Mouse (Mus musculus): ENCODE measurements around the gene Scamp2. TPM values are rescaled to one million over a fixed set of nuclear protein-coding genes. Genes with fewer than 3 reads are reported as not detected.
A peak's percentile ranks its signal among the peaks of the same experiment; 100 is the strongest.

Scamp2 gene
- polyA plus RNA-seq (2016; fragmentation: Nextera tagmentation; extraction: Ambion mirVana), result 49.5 and 51.9 TPM in 2 replicates

GRCm38 (mm10) chr9:57560861-57561710, at the start of gene Scamp2:
Scamp2 (plus strand) TSS chr9:57560943.
- peaks cover 36% of the 10 kb centered on the region for H3K4me1 ChIP-seq (replicated peaks)
- WGBS, result 1% methylated on average over 37 of the region's 37 CpGs
- H3K9me3 ChIP-seq, result no peaks in the 10 kb centered on the region
- H3K4me2 ChIP-seq, result peak within 1 kb of the TSS; percentile 81
- H3K36me3 ChIP-seq, result no peaks in the 10 kb centered on the region
- no peaks in the 10 kb centered on the region; the same call in 1 of the 2 replicates for H3K27me3 ChIP-seq
- peak; percentile 99 for ATAC-seq (ENCODE audit: insufficient number of reproducible peaks, insufficient read depth, low FRiP score, low TSS enrichment, low read depth)
- peak within 1 kb of the TSS; percentile 53; the same call in 1 of the 2 replicates for H3K27ac ChIP-seq
- H3K9ac ChIP-seq (replicated peaks), result peak within 1 kb of the TSS; percentile 61
- H3K4me3 ChIP-seq (replicated peaks), result peak within 1 kb of the TSS; percentile 71

- Histone ChIP-seq H3K4me2 (no peak overlapping the region), H3K4me1 (replicated peaks) (peaks cover 3% of the 10 kb centered on the region), H3K27me3 (no peaks in the 10 kb centered on the region), H3K36me3 (no peaks in the 10 kb centered on the region), H3K9me3 (no peaks in the 10 kb centered on the region), H3K9ac (replicated peaks) (no peak overlapping the region), H3K27ac (no peak overlapping the region), H3K4me3 (replicated peaks) (no peak overlapping the region)
- ATAC-seq (ENCODE audit: insufficient number of reproducible peaks, insufficient read depth, low FRiP score, low TSS enrichment, low read depth), result no peak
- WGBS, result 5% methylated on average over 3 of the region's 3 CpGs
These were observed 43.6 kb upstream of the Scamp2 start for GRCm38 (mm10) chr9:57517113-57517512.

GRCm38 (mm10) chr9:57520375-57521055, 40.2 kb upstream of the Scamp2 start:
- ATAC-seq (ENCODE audit: insufficient number of reproducible peaks, insufficient read depth, low FRiP score, low TSS enrichment, low read depth), result peak; percentile 45
- H3K4me2 ChIP-seq, result peak overlapping the region; percentile 81
- H3K4me1 ChIP-seq (replicated peaks), result peaks cover 19% of the 10 kb centered on the region
- 26% methylated on average over 16 of the region's 16 CpGs for WGBS
- no peaks in the 10 kb centered on the region for H3K9me3 ChIP-seq
- no peaks in the 10 kb centered on the region for H3K36me3 ChIP-seq
- H3K4me3 ChIP-seq (replicated peaks), result peak overlapping the region; percentile 98
- H3K27ac ChIP-seq, result peak overlapping the region; percentile 90; the same call in 1 of the 2 replicates
- H3K27me3 ChIP-seq, result no peaks in the 10 kb centered on the region
- peak overlapping the region; percentile 94 for H3K9ac ChIP-seq (replicated peaks)

GRCm38 (mm10) chr9:57521056-57521911, 39.5 kb upstream of the Scamp2 start, which contains the start of gene Cox5a:
Cox5a (plus strand) TSS chr9:57521274.
- no peaks in the 10 kb centered on the region for H3K27me3 ChIP-seq
- H3K27ac ChIP-seq, result peak within 1 kb of the TSS; percentile 90
- H3K4me3 ChIP-seq (replicated peaks), result peak within 1 kb of the TSS; percentile 98
- ATAC-seq (ENCODE audit: insufficient number of reproducible peaks, insufficient read depth, low FRiP score, low TSS enrichment, low read depth), result peak; percentile 96
- peaks cover 19% of the 10 kb centered on the region for H3K4me1 ChIP-seq (replicated peaks)
- no peaks in the 10 kb centered on the region for H3K9me3 ChIP-seq
- no peaks in the 10 kb centered on the region for H3K36me3 ChIP-seq
- under 1% methylated on average over 87 of the region's 95 CpGs for WGBS
- H3K4me2 ChIP-seq, result peak within 1 kb of the TSS; percentile 81
- H3K9ac ChIP-seq (replicated peaks), result peak within 1 kb of the TSS; percentile 94

- WGBS, result 34% methylated on average over 7 of the region's 7 CpGs
- no peak for ATAC-seq (ENCODE audit: insufficient number of reproducible peaks, insufficient read depth, low FRiP score, low TSS enrichment, low read depth)
- Histone ChIP-seq H3K27me3 (no peaks in the 10 kb centered on the region), H3K4me1 (replicated peaks) (peaks cover 19% of the 10 kb centered on the region), H3K9me3 (no peaks in the 10 kb centered on the region), H3K4me2 (peak overlapping the region; percentile 81), H3K9ac (replicated peaks) (peak overlapping the region; percentile 94), H3K27ac (no peak overlapping the region), H3K36me3 (no peaks in the 10 kb centered on the region), H3K4me3 (replicated peaks) (peak overlapping the region; percentile 98)
These were observed 38.5 kb upstream of the Scamp2 start for GRCm38 (mm10) chr9:57522114-57522860.

- Histone ChIP-seq H3K9ac (replicated peaks) (no peak overlapping the region), H3K4me3 (replicated peaks) (0 out of 2 replicates have a peak overlapping the region, but pooled peaks have one; percentile 98), H3K36me3 (no peaks in the 10 kb centered on the region), H3K27me3 (no peaks in the 10 kb centered on the region), H3K27ac (no peak overlapping the region), H3K9me3 (no peaks in the 10 kb centered on the region), H3K4me1 (replicated peaks) (peaks cover 19% of the 10 kb centered on the region), H3K4me2 (peak overlapping the region; percentile 81)
- ATAC-seq (ENCODE audit: insufficient number of reproducible peaks, insufficient read depth, low FRiP score, low TSS enrichment, low read depth), result no peak
- WGBS, result 78% methylated on average over 4 of the region's 4 CpGs
These were observed 37.9 kb upstream of the Scamp2 start for GRCm38 (mm10) chr9:57522861-57523246.

GRCm38 (mm10) chr9:57523754-57524153, 37.0 kb upstream of the Scamp2 start:
- Histone ChIP-seq H3K36me3 (0 out of 2 replicates have a peak, but pooled peaks cover 2% of the 10 kb centered on the region), H3K4me3 (replicated peaks) (no peak overlapping the region)
- 85% methylated on average over 1 of the region's 1 CpGs for WGBS

GRCm38 (mm10) chr9:57524439-57524838, 36.3 kb upstream of the Scamp2 start:
- Histone ChIP-seq H3K36me3 (peaks cover 9% of the 10 kb centered on the region; the same call in 1 of the 2 replicates), H3K4me3 (replicated peaks) (no peak overlapping the region), H3K27me3 (no peaks in the 10 kb centered on the region), H3K4me2 (no peak overlapping the region), H3K27ac (no peak overlapping the region), H3K9ac (replicated peaks) (no peak overlapping the region), H3K9me3 (no peaks in the 10 kb centered on the region), H3K4me1 (replicated peaks) (peaks cover 19% of the 10 kb centered on the region)
- ATAC-seq (ENCODE audit: insufficient number of reproducible peaks, insufficient read depth, low FRiP score, low TSS enrichment, low read depth), result no peak

More at GRCm38 (mm10) chr9:57523754-57524153, 37.0 kb upstream of the Scamp2 start:
- no peak for ATAC-seq (ENCODE audit: insufficient number of reproducible peaks, insufficient read depth, low FRiP score, low TSS enrichment, low read depth)
- Histone ChIP-seq H3K4me2 (no peak overlapping the region), H3K4me1 (replicated peaks) (peaks cover 19% of the 10 kb centered on the region), H3K27me3 (no peaks in the 10 kb centered on the region), H3K9me3 (no peaks in the 10 kb centered on the region), H3K27ac (no peak overlapping the region), H3K9ac (replicated peaks) (no peak overlapping the region)

- Histone ChIP-seq H3K9ac (replicated peaks) (no peak overlapping the region), H3K27ac (no peak overlapping the region), H3K9me3 (no peaks in the 10 kb centered on the region), H3K36me3 (peaks cover 18% of the 10 kb centered on the region; the same call in 1 of the 2 replicates), H3K4me2 (no peak overlapping the region), H3K27me3 (no peaks in the 10 kb centered on the region), H3K4me1 (replicated peaks) (peaks cover 19% of the 10 kb centered on the region), H3K4me3 (replicated peaks) (no peak overlapping the region)
- WGBS, result 91% methylated on average over 2 of the region's 2 CpGs
- ATAC-seq (ENCODE audit: insufficient number of reproducible peaks, insufficient read depth, low FRiP score, low TSS enrichment, low read depth), result no peak
These were observed 35.2 kb upstream of the Scamp2 start for GRCm38 (mm10) chr9:57525516-57525915.

- H3K9me3 ChIP-seq, result no peaks in the 10 kb centered on the region
- H3K4me1 ChIP-seq (replicated peaks), result peaks cover 19% of the 10 kb centered on the region
- H3K36me3 ChIP-seq, result peaks cover 24% of the 10 kb centered on the region
- H3K4me3 ChIP-seq (replicated peaks), result no peak overlapping the region
- no peak overlapping the region for H3K9ac ChIP-seq (replicated peaks)
- no peaks in the 10 kb centered on the region for H3K27me3 ChIP-seq
- ATAC-seq (ENCODE audit: insufficient number of reproducible peaks, insufficient read depth, low FRiP score, low TSS enrichment, low read depth), result no peak
- no peak overlapping the region for H3K27ac ChIP-seq
- H3K4me2 ChIP-seq, result no peak overlapping the region
These were observed 34.3 kb upstream of the Scamp2 start for GRCm38 (mm10) chr9:57526435-57526834.
